Mouse (Mus musculus) frontal cortex, postnatal 14 days (tissue): Measurements from ENCODE around the gene Abcc8.
A peak's percentile ranks its signal among the peaks of the same experiment; 100 is the strongest.

Experiments
- DNase-seq, 2 experiments: peaks; one replicate each; pipeline ENCODE4 v3.0.0; 2022; ENCODE audit warnings: low spot score in 2 of 2

Gene Abcc8

GRCm38 (mm10) chr7:46110079-46110478 is 69.8 kb downstream of the Abcc8 start:
- DNase-seq = no peak

DNA sequence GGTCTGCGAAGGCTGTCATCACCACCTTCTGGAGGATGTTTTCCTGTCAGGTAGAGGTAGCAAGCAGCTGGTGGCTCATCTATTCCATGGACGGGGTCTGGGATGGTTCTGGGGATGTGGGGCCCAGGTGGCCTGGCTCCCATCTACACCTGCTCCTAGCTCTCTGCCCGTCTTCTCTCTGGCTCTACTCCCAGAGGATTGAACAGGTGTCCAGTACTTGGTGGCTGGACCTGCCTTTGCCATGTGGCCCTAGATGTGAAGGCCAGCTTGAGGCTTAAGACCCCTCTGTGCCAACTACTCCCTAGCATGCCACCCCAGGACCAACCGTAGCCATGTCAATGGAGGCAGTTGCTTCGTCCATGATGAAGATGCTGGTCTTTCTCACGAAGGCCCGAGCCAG is 74.3 kb downstream of the Abcc8 start:
- DNase-seq = no peak

- no peak for DNase-seq
Observed at GRCm38 (mm10) chr7:46104256-46104915, 75.4 kb downstream of the Abcc8 start.

- no peak for DNase-seq
Observed at GRCm38 (mm10) chr7:46103771-46104170, 76.1 kb downstream of the Abcc8 start.

- DNase-seq = peak; percentile 47 to 50
Observed at GRCm38 (mm10) chr7:46103075-46103591, 76.7 kb downstream of the Abcc8 start.

DNA sequence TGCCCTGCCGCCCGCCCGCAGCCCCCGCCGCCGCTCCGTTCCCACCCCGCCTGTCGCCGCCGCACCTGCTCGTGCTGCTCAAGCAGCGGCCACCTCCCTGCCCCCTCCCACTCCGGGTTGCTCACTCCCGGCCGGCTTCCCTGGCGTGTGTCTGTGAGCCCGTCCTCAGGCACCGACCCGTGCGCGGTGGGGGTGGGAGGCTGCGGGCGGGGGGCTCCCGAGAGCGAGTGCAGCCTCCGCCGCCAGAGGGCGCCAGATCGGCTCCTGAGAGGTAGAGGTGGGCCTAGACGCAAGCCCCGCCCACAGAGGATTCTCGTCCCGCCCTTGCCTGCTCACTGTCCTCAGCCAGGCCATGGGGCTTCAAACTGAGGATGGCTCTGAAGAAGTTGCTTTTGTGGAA is 79.3 kb downstream of the Abcc8 start, which contains the start of gene Kcnj11:
TSS of gene Kcnj11 (minus strand) at position 202 of the 400 bp plus-strand sequence.
- DNase-seq = peak; percentile 55 to 63

- no peak for DNase-seq
Observed at GRCm38 (mm10) chr7:46099682-46100081, 80.2 kb downstream of the Abcc8 start.

DNA sequence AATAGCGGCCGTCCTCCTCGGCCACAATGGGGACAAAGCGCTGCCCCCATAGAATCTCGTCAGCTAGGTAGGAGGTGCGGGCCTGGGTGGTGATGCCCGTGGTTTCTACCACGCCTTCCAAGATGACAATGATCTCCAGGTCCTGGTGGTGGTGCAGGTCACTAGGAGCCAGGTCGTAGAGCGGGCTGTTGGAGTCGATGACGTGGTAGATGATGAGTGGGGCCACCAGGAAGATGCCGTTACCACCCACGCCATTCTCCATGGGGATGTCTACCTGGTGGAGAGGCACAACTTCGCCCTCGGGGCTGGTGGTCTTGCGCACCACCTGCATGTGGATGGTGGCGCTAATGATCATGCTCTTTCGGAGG is 80.9 kb downstream of the Abcc8 start:
- no peak for DNase-seq

DNA sequence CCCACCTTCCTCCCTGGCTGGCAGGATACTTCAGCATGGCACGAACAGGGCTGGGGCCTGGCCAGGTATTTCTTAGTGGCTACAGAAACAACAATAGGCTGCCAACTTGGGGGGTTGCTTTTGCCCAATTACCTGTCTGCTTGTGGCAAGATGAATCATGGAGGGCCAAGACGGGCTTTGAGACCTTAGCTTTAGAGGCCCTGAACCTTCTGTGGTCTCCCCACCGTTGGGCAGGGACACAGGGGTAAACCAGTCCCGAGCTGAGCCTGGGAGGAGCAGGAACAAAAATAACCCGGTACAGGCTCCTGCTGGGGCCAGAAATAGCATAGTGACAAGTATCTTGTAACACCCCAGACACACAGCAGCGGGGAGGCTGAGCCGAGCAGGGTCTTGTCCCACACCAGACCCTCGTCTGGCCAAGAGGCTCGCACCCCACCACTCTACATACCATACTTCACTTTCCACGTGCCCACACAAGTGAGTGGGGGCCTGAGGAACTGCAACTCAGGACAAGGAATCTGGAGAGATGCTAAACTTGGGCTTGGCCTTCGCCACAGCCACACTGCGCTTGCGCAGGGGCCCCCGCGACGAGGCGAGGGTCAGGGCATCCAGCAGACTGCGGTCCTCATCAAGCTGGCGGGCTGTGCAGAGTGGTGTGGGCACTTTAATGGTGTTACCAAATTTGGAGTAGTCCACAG is 81.5 kb downstream of the Abcc8 start:
- DNase-seq = no peak

- DNase-seq = no peak
Observed at GRCm38 (mm10) chr7:46097319-46097783, 82.5 kb downstream of the Abcc8 start.

DNA sequence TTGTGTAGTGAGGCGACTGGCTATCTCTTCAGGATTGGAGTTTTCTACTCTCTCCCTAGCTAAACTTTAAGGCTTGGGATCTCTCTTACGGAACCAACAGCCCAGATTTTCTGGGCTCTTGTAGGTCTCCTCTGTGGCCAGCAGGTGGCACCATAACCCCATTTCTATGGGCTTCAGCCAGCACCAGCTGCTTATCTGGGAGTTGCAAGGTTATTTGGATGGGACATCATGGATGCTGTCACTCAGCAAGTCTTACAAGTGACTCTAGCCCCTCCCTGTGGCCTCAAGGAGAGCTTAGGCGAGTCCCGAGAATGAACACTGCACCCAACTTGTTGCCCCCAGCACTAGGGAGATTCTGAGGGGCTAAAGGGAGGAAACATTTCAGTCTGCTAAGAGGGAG is 83.7 kb downstream of the Abcc8 start:
- DNase-seq = peak in 1 of 2 experiments; percentile 68

GRCm38 (mm10) chr7:46092803-46093202 is 87.0 kb downstream of the Abcc8 start:
- no peak for DNase-seq

- no peak for DNase-seq
Observed at GRCm38 (mm10) chr7:46088241-46088640, 91.6 kb downstream of the Abcc8 start.

- no peak for DNase-seq
Observed at GRCm38 (mm10) chr7:46086378-46086777, 93.5 kb downstream of the Abcc8 start.

DNA sequence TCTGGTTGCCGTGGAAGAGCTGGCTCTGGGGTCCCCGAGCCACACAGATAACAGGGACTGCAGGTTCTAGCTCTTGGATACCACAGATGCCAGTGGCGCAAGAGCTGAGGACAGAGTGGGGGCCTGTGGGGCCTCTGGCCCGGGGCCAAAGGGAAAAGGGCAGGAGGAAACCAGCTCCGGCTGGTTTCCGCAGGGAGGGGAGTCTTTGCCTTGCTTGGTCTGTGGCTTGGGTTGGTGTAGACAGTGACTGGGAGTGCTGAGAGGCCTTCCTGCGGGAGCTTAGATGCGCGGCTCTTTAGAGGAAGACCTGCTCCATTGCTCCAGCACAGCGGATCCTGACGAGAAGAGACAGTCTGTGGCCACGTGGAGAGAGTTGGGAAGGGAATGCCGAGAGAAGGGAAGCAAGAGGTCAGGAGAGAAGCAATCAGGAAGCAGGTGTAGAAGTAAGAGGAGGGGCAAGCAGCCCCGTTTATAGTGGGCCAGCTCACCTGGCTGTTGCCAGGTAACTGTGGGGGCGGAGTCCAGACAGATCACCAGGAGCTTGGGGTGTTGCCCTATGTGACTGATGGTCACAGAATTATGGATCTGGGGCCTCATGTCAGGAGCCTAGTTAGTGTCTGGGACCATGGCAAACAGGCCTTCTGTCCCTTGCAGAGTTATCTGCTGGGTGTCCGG is 94.9 kb downstream of the Abcc8 start:
- DNase-seq = no peak

DNA sequence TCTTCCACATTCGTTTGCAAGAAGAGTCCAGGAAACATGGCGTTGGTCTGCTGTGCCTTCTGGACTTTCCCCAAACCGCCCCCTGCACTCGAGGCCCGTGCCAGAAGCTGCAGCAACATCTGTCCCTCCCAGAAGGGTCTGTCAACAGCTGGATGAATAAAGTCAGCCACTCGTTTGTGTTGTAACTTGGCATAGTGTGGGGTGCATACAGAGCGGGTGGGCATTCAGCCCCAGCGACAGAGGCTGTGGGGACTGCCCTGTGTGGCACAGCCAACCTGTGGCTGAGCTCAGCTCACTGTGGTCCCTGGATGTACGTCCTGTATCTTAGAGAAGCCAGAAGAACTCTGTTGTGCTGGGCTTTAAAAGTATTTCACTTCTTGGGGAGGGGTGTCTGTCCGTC is 95.8 kb downstream of the Abcc8 start:
- no peak for DNase-seq

- DNase-seq = no peak
Observed at GRCm38 (mm10) chr7:46077675-46078074, 102.2 kb downstream of the Abcc8 start.

- DNase-seq = no peak
Observed at GRCm38 (mm10) chr7:46076844-46077243, 103.0 kb downstream of the Abcc8 start.

DNA sequence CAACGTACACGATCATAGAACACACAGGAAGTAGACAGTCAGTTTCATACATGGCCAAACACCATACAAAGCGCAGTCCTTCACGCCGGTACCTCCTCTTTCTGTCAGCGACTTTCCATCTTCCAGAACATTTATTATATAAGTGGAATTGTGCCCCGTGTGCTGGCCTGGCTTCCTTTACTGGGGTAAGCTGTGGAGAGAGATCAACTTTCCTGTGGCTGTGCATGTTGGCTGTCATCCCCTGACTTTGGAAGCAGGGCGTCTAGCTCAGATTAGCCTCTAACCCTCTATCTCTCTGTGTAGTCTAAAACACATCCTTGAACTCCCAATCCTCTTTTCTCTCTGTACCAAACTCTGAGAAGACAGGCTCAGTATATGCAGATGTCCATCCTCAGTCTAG is 111.0 kb downstream of the Abcc8 start:
- DNase-seq = no peak

DNA sequence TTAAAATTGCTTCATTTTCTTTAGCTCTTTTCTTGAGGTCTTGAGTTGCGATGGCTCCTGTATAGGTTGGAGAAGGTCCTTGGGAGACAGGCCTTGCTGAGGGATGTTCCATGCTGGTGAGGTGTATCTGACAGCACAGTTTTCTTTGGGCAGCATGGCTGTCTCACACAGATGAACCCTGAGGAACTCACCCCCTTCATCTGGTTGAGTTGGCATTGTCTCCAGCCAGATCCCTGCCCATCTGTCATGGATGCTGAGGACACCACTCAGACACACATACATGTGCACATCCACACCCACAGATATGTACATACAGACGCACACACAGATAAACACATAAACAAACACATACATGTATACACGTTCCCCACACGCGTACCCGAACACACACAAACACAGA is 116.5 kb downstream of the Abcc8 start:
- no peak for DNase-seq

- no peak for DNase-seq
Observed at GRCm38 (mm10) chr7:46061614-46062013, 118.2 kb downstream of the Abcc8 start.

GRCm38 (mm10) chr7:46060688-46061087 is 119.1 kb downstream of the Abcc8 start:
- no peak for DNase-seq

- DNase-seq = no peak
Observed at GRCm38 (mm10) chr7:46058882-46059281, 121.0 kb downstream of the Abcc8 start.
